Mouse (Mus musculus) liver, postnatal 0 days (tissue): ENCODE results near the gene Limch1. TPM values are rescaled to one million over a fixed set of nuclear protein-coding genes. Genes with fewer than 3 reads are reported as not detected.

ENCODE experiments used
- ATAC-seq: fragments of 200-750 bp; cut with Nextera tagmentation; 2 replicates; pipeline ENCODE4 v1.8.0; 2017; ENCODE audit warnings: mild to moderate bottlenecking, moderate library complexity
- DNase-seq: peaks from one replicate; pipeline ENCODE4 v3.0.0-alpha.2; 2016
- H3K27ac ChIP-seq: fragments of 300-500 bp; sonication (generic); 2 replicates; pipeline ENCODE4 v1.5.1; 2014; ENCODE audit warnings: antibody characterized with exemption, moderate library complexity, mild to moderate bottlenecking, low read depth
- H3K27me3 ChIP-seq: fragments of 300-500 bp; sonication (generic); 2 replicates; pipeline ENCODE4 v1.6.1; 2014; ENCODE audit warnings: low read length, control low read depth, mixed read lengths; ENCODE audit not compliant: insufficient read depth
- H3K36me3 ChIP-seq: fragments of 300-500 bp; sonication (generic); replicated peaks from 2 replicates; pipeline ENCODE4 v1.6.1; 2014; ENCODE audit warnings: mild to moderate bottlenecking, control low read depth, low read length, moderate library complexity, mixed read lengths; ENCODE audit not compliant: insufficient read depth
- H3K4me1 ChIP-seq: fragments of 300-500 bp; sonication (generic); 2 replicates; pipeline ENCODE4 v1.6.1; 2014; ENCODE audit warnings: antibody characterized with exemption, mild to moderate bottlenecking, control low read depth; ENCODE audit not compliant: insufficient read depth
- H3K4me2 ChIP-seq: fragments of 300-500 bp; sonication (generic); 2 replicates; pipeline ENCODE4 v1.6.1; 2014; ENCODE audit warnings: low read depth, mild to moderate bottlenecking, low read length, moderate library complexity, mixed read lengths
- H3K4me3 ChIP-seq: fragments of 300-500 bp; sonication (generic); 2 replicates; pipeline ENCODE4 v1.5.1; 2014; ENCODE audit warnings: low read depth, low read length
- H3K9ac ChIP-seq: fragments of 300-500 bp; sonication (generic); replicated peaks from 2 replicates; pipeline ENCODE4 v1.6.1; 2014; ENCODE audit warnings: mild to moderate bottlenecking, moderate library complexity
- H3K9me3 ChIP-seq: fragments of 300-500 bp; sonication (generic); 2 replicates; pipeline ENCODE4 v1.6.1; 2016; ENCODE audit warnings: mild to moderate bottlenecking, control low read depth, low read length, mixed read lengths
- CTCF ChIP-seq: sonication (generic); IDR thresholded peaks from 2 replicates; pipeline ENCODE4 v1.5.1; 2016; ENCODE audit warnings: antibody characterized with exemption, low read depth
- EP300 ChIP-seq: IDR thresholded peaks from 2 replicates; pipeline ENCODE4 v1.6.1; 2016; ENCODE audit warnings: antibody characterized with exemption, low read depth, mild to moderate bottlenecking
- WGBS: fragments of 180-500 bp; shearing (Covaris S2); extraction: QIAGEN DNeasy Blood & Tissue Kit; methylation state at CpG from one replicate; pipeline ENCODE4 v1.1.7; 2014; ENCODE audit not compliant: insufficient replicate concordance; 5-methylcytosine and 5-hydroxymethylcytosine counted together
- polyA plus RNA-seq: library from polyadenylated mRNA; unstranded; fragments of >200 nt; fragmentation: Nextera tagmentation; extraction: Ambion mirVana; gene quantifications from 2 replicates; pipeline ENCODE4 v1.2.1, GENCODE M21; 2015

The Limch1 gene
- polyA plus RNA-seq, 1 experiment from 2014 or later: 1.6 TPM

DNA sequence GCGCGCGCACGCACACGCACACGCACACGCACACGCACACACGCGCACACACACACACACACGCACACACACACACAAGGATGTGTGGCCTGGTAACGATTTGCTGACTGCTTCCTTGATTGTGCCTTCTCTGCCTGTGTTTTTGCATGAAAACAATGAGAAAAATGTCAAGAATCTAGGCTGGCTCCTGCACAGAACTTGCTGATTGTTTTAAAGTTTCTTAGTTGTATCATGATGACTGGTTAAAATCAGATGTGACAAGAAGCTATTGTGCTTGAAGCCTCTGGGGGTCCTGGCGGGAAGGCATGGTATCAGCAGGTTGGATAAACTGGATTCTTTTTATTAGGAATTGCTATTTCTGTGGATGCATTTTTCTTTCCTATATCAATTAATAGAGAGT, 137.1 kb downstream of the Limch1 start:
- no peak for TF ChIP-seq EP300
- no peak for TF ChIP-seq CTCF
- ATAC-seq (no peak), DNase-seq (no peak)
- H3K9me3 ChIP-seq: no peaks in the 10 kb centered on the region
- H3K9ac ChIP-seq: no peak overlapping the region
- no peaks in the 10 kb centered on the region for H3K36me3 ChIP-seq
- no peak overlapping the region for H3K4me3 ChIP-seq
- no peak overlapping the region for H3K27ac ChIP-seq
- H3K27me3 ChIP-seq: no peaks in the 10 kb centered on the region
- no peaks in the 10 kb centered on the region for H3K4me1 ChIP-seq
- H3K4me2 ChIP-seq: no peak overlapping the region
- 83% methylated on average over 13 of the region's 13 CpGs for WGBS

DNA sequence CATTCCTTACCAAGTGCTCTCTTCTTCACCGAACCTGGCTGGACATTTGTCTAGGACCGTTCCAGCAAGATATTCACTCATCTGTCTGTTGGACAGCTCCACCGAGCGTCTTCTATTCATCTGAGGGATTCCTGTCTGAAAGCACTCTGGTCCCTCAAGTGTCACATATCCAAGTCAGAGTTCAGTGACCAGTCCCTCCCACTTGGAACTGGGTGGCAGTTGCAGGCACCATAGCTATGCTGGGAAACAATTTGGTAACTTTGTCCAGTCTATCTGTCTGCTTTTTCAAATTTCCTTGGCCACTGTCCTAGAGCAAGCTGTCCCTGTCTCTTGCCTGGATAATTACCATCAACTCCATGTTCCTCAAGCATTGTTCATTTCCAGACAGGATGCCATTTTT, 138.9 kb downstream of the Limch1 start:
- 81% methylated on average over 4 of the region's 4 CpGs for WGBS
- H3K27ac ChIP-seq: no peak overlapping the region
- H3K36me3 ChIP-seq: no peaks in the 10 kb centered on the region
- no peak overlapping the region for H3K9ac ChIP-seq
- no peak for TF ChIP-seq CTCF
- no peak for TF ChIP-seq EP300
- H3K4me1 ChIP-seq: no peaks in the 10 kb centered on the region
- no peak for ATAC-seq
- no peaks in the 10 kb centered on the region for H3K27me3 ChIP-seq
- no peak for DNase-seq
- no peak overlapping the region for H3K4me3 ChIP-seq
- no peak overlapping the region for H3K4me2 ChIP-seq
- no peaks in the 10 kb centered on the region for H3K9me3 ChIP-seq

DNA sequence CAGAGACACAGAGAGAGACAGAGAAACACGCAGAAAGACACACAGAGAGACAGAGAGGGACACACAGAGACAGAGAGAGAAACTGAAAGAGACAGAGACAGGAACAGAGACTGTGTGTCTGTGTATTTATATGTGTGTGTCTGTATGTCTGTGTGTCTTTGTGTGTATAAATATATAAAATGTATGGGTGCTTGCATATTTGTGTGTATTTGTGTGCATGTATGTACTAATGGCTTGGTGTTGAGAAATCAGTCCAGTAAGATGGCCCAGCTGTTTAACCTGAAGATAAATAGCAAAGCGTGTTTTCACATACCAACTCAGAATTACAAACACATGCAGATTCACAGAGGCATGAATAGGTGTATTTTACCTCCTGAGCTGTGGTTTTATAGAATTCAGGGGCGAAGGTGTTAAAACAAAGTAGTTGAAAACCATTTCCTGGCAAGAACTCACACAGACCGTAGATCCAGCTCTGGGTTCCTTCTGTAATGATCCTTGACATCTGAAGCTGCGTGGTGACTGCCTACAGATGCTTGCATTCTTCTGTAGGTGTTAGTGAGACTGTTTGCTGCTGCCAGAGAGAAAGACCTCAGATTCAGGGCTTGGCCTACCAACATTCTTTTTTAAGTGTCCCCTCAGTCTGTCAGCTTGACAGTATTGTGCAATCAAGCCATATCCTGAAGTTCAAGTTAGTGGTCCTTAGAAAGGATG, 140.9 kb downstream of the Limch1 start:
- ATAC-seq: no peak

DNA sequence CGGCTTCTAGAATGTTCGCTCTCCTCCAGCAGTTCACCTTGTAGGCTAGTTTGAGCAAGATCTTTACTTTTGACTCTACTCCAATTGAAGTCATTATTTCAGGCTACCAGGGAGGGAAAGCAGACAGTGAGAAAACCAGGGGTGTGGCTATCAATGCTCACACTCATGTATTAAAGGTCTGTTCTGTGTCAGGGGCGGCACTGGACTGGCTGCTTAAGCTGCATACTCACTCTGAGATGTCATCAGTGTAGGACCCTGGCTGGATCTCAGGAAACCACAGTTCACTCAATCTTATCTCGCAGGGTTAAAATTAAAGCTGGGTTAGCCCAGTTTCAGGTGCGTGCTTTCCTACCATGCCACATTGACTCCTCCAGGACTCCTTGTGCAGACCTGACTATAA, 142.4 kb downstream of the Limch1 start:
- ATAC-seq (no peak), DNase-seq (no peak)
- Histone ChIP-seq H3K9ac (no peak overlapping the region), H3K4me2 (no peak overlapping the region), H3K4me3 (no peak overlapping the region), H3K4me1 (no peaks in the 10 kb centered on the region), H3K9me3 (no peaks in the 10 kb centered on the region), H3K27ac (no peak overlapping the region), H3K36me3 (no peaks in the 10 kb centered on the region), H3K27me3 (no peaks in the 10 kb centered on the region)
- 77% methylated on average over 5 of the region's 5 CpGs for WGBS
- TF ChIP-seq EP300 (no peak), CTCF (no peak)

More for the DNA sequence above, 140.9 kb downstream of the Limch1 start:
- Histone ChIP-seq H3K36me3 (no peaks in the 10 kb centered on the region), H3K9ac (no peak overlapping the region), H3K9me3 (no peaks in the 10 kb centered on the region), H3K4me2 (no peak overlapping the region), H3K4me1 (no peaks in the 10 kb centered on the region), H3K4me3 (no peak overlapping the region), H3K27ac (no peak overlapping the region), H3K27me3 (no peaks in the 10 kb centered on the region)
- DNase-seq: no peak
- no peak for TF ChIP-seq CTCF
- no peak for TF ChIP-seq EP300
- WGBS: 64% methylated on average over 5 of the region's 5 CpGs

DNA sequence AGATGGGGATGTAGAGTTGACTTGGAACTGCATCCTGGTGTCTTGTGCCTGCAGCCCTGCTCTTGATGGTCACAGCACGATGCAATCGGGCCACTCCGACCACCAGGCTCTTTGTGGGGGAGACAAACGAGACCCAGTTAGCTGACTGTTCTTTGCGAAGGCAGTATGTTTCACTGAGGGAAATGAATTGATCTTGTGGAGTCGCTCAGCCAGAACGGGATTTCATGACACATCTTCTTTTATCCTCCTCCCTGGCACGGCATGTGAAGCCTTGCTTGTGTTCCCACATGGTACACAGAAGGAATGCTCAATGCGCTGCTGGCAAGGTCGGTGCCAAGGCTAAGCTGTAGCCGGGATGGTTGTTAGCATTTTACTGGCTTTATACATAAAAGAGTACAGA, 143.7 kb downstream of the Limch1 start:
- no peak for DNase-seq
- WGBS: 84% methylated on average over 11 of the region's 11 CpGs
- no peak for TF ChIP-seq CTCF
- no peak for TF ChIP-seq EP300

DNA sequence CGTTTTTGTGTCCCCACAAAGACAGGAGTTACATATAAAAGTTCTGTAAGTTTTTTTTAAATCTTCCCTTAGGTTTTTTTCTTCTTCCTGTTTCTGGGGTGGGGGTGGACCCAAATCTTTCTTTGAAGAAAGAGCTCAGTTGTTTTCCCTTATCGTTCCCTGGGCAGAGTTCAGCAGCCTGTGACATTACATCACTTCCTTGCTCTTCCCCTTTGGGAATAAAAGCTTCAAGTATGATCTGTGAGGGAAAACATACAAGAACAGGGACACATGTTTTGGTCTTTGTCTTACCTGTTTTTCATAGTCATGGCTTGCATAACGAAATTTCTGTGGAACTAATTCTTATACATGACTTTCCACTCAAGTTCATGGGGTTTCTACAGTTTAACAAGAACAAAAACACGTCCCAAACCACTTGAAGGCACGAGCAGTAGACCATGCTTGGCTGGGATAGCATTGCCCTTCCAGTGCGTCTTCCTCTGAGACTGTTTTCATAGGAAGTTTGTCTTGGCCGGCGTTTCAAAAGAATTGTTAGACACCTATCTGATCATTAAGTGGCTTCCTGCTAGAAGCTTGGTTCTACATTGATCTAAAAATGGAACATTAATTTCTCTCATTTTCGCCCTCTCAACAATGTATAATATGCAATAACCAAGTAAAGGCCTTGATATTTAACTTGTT, 150.0 kb downstream of the Limch1 start:
- Histone ChIP-seq H3K4me3 (no peak overlapping the region), H3K36me3 (no peaks in the 10 kb centered on the region), H3K27ac (no peak overlapping the region), H3K27me3 (no peaks in the 10 kb centered on the region), H3K4me1 (no peaks in the 10 kb centered on the region), H3K9ac (no peak overlapping the region), H3K4me2 (no peak overlapping the region), H3K9me3 (no peaks in the 10 kb centered on the region)
- DNase-seq (no peak), ATAC-seq (no peak)
- WGBS: 45% methylated on average over 9 of the region's 9 CpGs
- TF ChIP-seq EP300 (no peak), CTCF (no peak)

More for the DNA sequence above, 143.7 kb downstream of the Limch1 start:
- Histone ChIP-seq H3K27me3 (no peaks in the 10 kb centered on the region), H3K4me3 (no peak overlapping the region), H3K27ac (no peak overlapping the region), H3K9ac (no peak overlapping the region), H3K4me2 (no peak overlapping the region), H3K4me1 (no peaks in the 10 kb centered on the region), H3K9me3 (no peaks in the 10 kb centered on the region), H3K36me3 (no peaks in the 10 kb centered on the region)
- no peak for ATAC-seq
